Mouse (Mus musculus): ENCODE measurements at regions not wholly inside any gene's neighbourhood (a gene's known extent, or its start where the extent isn't known, plus 50 kb on each side); places are given as distances from the start of the nearest gene placed in this dataset.

GRCm38 (mm10) chr11:63565471-63566232, 356.4 kb downstream of the Hs3st3b1 start:
- TF ChIP-seq GATA1 (IDR thresholded peaks at IDR 0.05; ENCODE audit: borderline replicate concordance, low read length) (no peak), FLI1 (IDR thresholded peaks at IDR 0.05; ENCODE audit: low read length) (no peak)
